Mouse (Mus musculus): ENCODE measurements around the gene Hist1h4c.
"Not testable (repeated sequence)": the region's sequence is repeated elsewhere in the genome, so short reads cannot be mapped to it uniquely, and the experiment has no call there.

Gene Hist1h4c

GRCm38 (mm10) chr13:23729192-23729525 lies 30.9 kb upstream of the Hist1h4c start:
- no peak for DNase-seq (ENCODE audit: low spot score)

GRCm38 (mm10) chr13:23728472-23729191 lies 30.4 kb upstream of the Hist1h4c start:
- no peak for DNase-seq (ENCODE audit: low spot score)

- DNase-seq (ENCODE audit: low spot score): no peak
Observed at GRCm38 (mm10) chr13:23725213-23725612, 27.0 kb upstream of the Hist1h4c start.

- no peak for DNase-seq (ENCODE audit: low spot score)
Observed at GRCm38 (mm10) chr13:23724239-23724638, 26.0 kb upstream of the Hist1h4c start.

- not testable (repeated sequence) for DNase-seq (ENCODE audit: low spot score)
Observed at GRCm38 (mm10) chr13:23717593-23718245, 19.5 kb upstream of the Hist1h4c start.

GRCm38 (mm10) chr13:23717176-23717575 lies 18.9 kb upstream of the Hist1h4c start:
- DNase-seq (ENCODE audit: low spot score): no peak

- no peak for DNase-seq (ENCODE audit: low spot score)
Observed at GRCm38 (mm10) chr13:23716261-23717042, 18.2 kb upstream of the Hist1h4c start.

GRCm38 (mm10) chr13:23710374-23711089 lies 12.3 kb upstream of the Hist1h4c start, which contains the start of gene Hfe:
Gene Hfe (minus strand): TSS chr13:23710854.
- peak; percentile 28 for DNase-seq (ENCODE audit: low spot score)

- DNase-seq (ENCODE audit: low spot score): no peak
Observed at GRCm38 (mm10) chr13:23709714-23710373, 11.6 kb upstream of the Hist1h4c start.

- DNase-seq (ENCODE audit: low spot score): no peak
Observed at GRCm38 (mm10) chr13:23708654-23709053, 10.4 kb upstream of the Hist1h4c start.

GRCm38 (mm10) chr13:23708041-23708440 lies 9.8 kb upstream of the Hist1h4c start:
- no peak for DNase-seq (ENCODE audit: low spot score)

- DNase-seq (ENCODE audit: low spot score): no peak
Observed at GRCm38 (mm10) chr13:23706771-23707170, 8.5 kb upstream of the Hist1h4c start.

GRCm38 (mm10) chr13:23705751-23706356 lies 7.6 kb upstream of the Hist1h4c start:
- DNase-seq (ENCODE audit: low spot score): no peak

GRCm38 (mm10) chr13:23702801-23703200 lies 4.5 kb upstream of the Hist1h4c start:
- not testable (repeated sequence) for DNase-seq (ENCODE audit: low spot score)

GRCm38 (mm10) chr13:23702220-23702619 lies 4.0 kb upstream of the Hist1h4c start:
- no peak for DNase-seq (ENCODE audit: low spot score)

- no peak for DNase-seq (ENCODE audit: low spot score)
Observed at GRCm38 (mm10) chr13:23700786-23701520, 2.7 kb upstream of the Hist1h4c start.

- no peak for DNase-seq (ENCODE audit: low spot score)
Observed at GRCm38 (mm10) chr13:23699767-23700166, 1.5 kb upstream of the Hist1h4c start.

- DNase-seq (ENCODE audit: low spot score): no peak
Observed at GRCm38 (mm10) chr13:23698996-23699395, 742 bp upstream of the Hist1h4c start.

- no peak for DNase-seq (ENCODE audit: low spot score)
Observed at GRCm38 (mm10) chr13:23697491-23698299, 559 bp downstream of the Hist1h4c start.

- DNase-seq (ENCODE audit: low spot score): no peak
Observed at GRCm38 (mm10) chr13:23696061-23696474, 2.2 kb downstream of the Hist1h4c start.
